Mouse (Mus musculus) kidney, postnatal 0 days (tissue): ENCODE data around the gene Cep68. TPM values are rescaled to one million over a fixed set of nuclear protein-coding genes. Genes with fewer than 3 reads are reported as not detected.

Source experiments
- ATAC-seq: fragments of 200-750 bp; cut with Nextera tagmentation; replicated peaks from 2 replicates; pipeline ENCODE4 v1.8.0; 2017; ENCODE audit warnings: low read depth, moderate number of reproducible peaks, moderate TSS enrichment, moderate library complexity; ENCODE audit not compliant: low FRiP score
- DNase-seq: peaks from one replicate; pipeline ENCODE4 v3.0.0-alpha.2; 2016; ENCODE audit warnings: low spot score
- H3K27ac ChIP-seq: fragments of 300-500 bp; sonication (generic); 2 replicates; pipeline ENCODE4 v1.5.1; 2014; ENCODE audit warnings: mild to moderate bottlenecking
- H3K27me3 ChIP-seq: fragments of 300-500 bp; sonication (generic); 2 replicates; pipeline ENCODE4 v1.6.1; 2014; ENCODE audit warnings: low read length, mixed read lengths; ENCODE audit not compliant: insufficient read depth
- H3K36me3 ChIP-seq: fragments of 300-500 bp; sonication (generic); 2 replicates; pipeline ENCODE4 v1.6.1; 2014; ENCODE audit warnings: low read length, mixed read lengths; ENCODE audit not compliant: insufficient read depth
- H3K4me1 ChIP-seq: fragments of 300-500 bp; sonication (generic); replicated peaks from 2 replicates; pipeline ENCODE4 v1.6.1; 2014; ENCODE audit warnings: antibody characterized with exemption, low read length, mixed read lengths; ENCODE audit not compliant: insufficient read depth
- H3K4me2 ChIP-seq: fragments of 300-500 bp; sonication (generic); 2 replicates; pipeline ENCODE4 v1.6.1; 2014; ENCODE audit warnings: mild to moderate bottlenecking, low read length, moderate library complexity, mixed read lengths
- H3K4me3 ChIP-seq: fragments of 300-500 bp; sonication (generic); replicated peaks from 2 replicates; pipeline ENCODE4 v1.5.1; 2014; ENCODE audit warnings: low read depth, low read length
- H3K9ac ChIP-seq: fragments of 300-500 bp; sonication (generic); 2 replicates; pipeline ENCODE4 v1.6.1; 2014; ENCODE audit warnings: low read depth, low read length
- H3K9me3 ChIP-seq: fragments of 300-500 bp; sonication (generic); replicated peaks from 2 replicates; pipeline ENCODE4 v1.6.1; 2016; ENCODE audit warnings: low read length, inconsistent platforms, mixed read lengths
- CTCF ChIP-seq: IDR thresholded peaks from 2 replicates; pipeline ENCODE4 v1.5.1; 2016; ENCODE audit warnings: antibody characterized with exemption, low read depth, mild to moderate bottlenecking, moderate library complexity
- WGBS: fragments of 180-500 bp; shearing (Covaris S2); extraction: QIAGEN DNeasy Blood & Tissue Kit; methylation state at CpG from one replicate; pipeline ENCODE4 v1.1.7; 2014; 5-methylcytosine and 5-hydroxymethylcytosine counted together
- polyA plus RNA-seq: library from polyadenylated mRNA; unstranded; fragments of >200 nt; fragmentation: Nextera tagmentation; extraction: Ambion mirVana; gene quantifications from 2 replicates; pipeline ENCODE4 v1.2.1, GENCODE M21; 2015

The Cep68 gene
- polyA plus RNA-seq, 1 experiment from 2014 or later: 22.5 TPM

GRCm38 (mm10) chr11:20202299-20203011, 46.8 kb downstream of the Cep68 start:
- Histone ChIP-seq H3K9me3 (no peaks in the 10 kb centered on the region), H3K27me3 (no peaks in the 10 kb centered on the region), H3K4me1 (peaks cover 31% of the 10 kb centered on the region), H3K4me2 (peak overlapping the region; percentile 67), H3K4me3 (peak overlapping the region; percentile 100), H3K9ac (peak overlapping the region; percentile 99), H3K36me3 (no peaks in the 10 kb centered on the region), H3K27ac (peak overlapping the region; percentile 100)
- ATAC-seq: no peak
- 24% methylated on average over 7 of the region's 7 CpGs for WGBS
- DNase-seq: peak; percentile 20
- no peak for TF ChIP-seq CTCF

DNA sequence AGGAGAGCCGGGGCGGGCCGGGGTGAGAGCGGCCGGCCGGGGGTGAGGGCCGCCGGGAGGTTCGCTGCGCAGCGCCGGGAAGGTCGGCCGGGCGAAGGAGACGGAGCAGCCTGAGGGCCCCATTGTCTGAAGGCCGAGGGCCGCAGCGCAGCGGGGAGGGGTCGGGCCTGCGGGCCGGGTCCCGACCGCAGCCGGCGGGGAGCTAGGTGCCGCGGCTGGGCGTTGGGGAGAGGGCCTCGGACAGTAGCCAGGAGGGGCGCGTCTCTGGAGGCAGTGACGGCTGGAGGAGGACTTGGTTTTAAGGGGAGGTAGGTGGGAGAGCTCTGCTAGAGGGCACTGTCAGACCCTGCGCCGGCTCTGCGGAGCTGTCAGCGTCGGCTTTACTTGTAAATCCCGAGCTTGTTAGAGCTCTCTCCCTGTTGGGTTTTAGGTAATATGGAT, 47.5 kb downstream of the Cep68 start:
- peak; percentile 14 for ATAC-seq
- Histone ChIP-seq H3K9me3 (no peaks in the 10 kb centered on the region), H3K27me3 (no peaks in the 10 kb centered on the region), H3K4me2 (peak overlapping the region; percentile 67), H3K36me3 (no peaks in the 10 kb centered on the region), H3K27ac (peak overlapping the region; percentile 100), H3K9ac (peak overlapping the region; percentile 99), H3K4me1 (peaks cover 27% of the 10 kb centered on the region), H3K4me3 (peak overlapping the region; percentile 100)
- DNase-seq: peak; percentile 83
- WGBS: 1% methylated on average over 40 of the region's 40 CpGs
- no peak; the same call in 1 of the 2 replicates for TF ChIP-seq CTCF

DNA sequence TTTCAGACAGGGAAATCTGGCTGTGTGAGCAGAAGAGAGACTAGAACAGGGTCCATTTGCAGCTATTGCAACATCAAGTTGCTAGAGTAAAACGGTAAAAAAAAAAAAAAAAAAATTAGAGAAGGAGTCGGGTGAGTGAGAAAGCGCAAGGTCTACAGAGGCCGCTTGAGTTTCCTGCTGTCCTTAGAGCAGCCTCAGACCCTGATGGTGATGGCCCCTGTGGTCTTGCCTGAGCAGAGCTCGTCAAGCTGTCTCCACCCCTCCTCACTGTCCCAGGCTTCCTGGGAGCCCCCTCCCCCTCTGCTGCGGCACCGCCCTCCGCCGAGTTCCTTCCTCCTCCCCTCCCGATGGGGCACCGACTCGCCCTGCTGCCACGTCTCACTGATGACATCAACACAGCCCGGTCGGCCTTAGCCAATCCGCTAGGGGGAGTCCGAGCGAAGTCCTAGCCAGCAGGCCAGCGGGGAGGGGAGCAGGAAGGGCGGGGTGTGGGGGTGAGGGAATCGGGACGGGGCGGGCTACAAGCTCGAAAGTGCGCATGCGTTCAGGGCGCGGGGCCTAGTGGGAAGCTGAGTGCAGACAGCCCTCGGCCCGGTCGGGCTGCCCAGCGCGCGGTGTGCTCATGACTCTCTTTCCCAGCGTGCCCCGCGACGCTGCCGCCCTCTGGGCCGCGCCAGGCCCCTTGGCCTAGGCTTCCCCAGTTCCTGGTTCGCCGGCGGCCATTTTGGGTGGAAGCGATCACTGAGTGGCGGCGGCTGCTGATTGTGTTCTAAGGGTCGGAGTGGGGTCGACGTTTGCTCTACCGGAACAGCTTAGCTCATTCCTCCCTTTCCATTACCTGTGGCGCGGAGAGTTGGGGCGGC, 48.3 kb downstream of the Cep68 start, which contains the start of gene Rab1a:
TSS of gene Rab1a (plus strand) at position 720 of the 863 bp plus-strand sequence.
- TF ChIP-seq CTCF: peak; percentile 89
- H3K4me2 ChIP-seq: peak within 1 kb of the TSS; percentile 67
- H3K9ac ChIP-seq: peak within 1 kb of the TSS; percentile 99
- no peaks in the 10 kb centered on the region for H3K9me3 ChIP-seq
- H3K4me3 ChIP-seq: peak within 1 kb of the TSS; percentile 100
- DNase-seq: peak; percentile 100
- ATAC-seq: peak; percentile 97
- H3K27ac ChIP-seq: peak within 1 kb of the TSS; percentile 100
- no peaks in the 10 kb centered on the region for H3K36me3 ChIP-seq
- WGBS: under 1% methylated on average over 49 of the region's 54 CpGs
- peaks cover 20% of the 10 kb centered on the region for H3K4me1 ChIP-seq
- no peaks in the 10 kb centered on the region for H3K27me3 ChIP-seq

- no peak overlapping the region for H3K4me3 ChIP-seq
- ATAC-seq: no peak
- H3K27ac ChIP-seq: no peak overlapping the region
- no peaks in the 10 kb centered on the region for H3K9me3 ChIP-seq
- H3K36me3 ChIP-seq: no peaks in the 10 kb centered on the region
- no peak for TF ChIP-seq CTCF
- 79% methylated on average over 4 of the region's 4 CpGs for WGBS
- H3K4me2 ChIP-seq: no peak overlapping the region
- no peaks in the 10 kb centered on the region for H3K4me1 ChIP-seq
- H3K27me3 ChIP-seq: no peaks in the 10 kb centered on the region
- peak; percentile 28 for DNase-seq
- no peak overlapping the region for H3K9ac ChIP-seq
Observed at GRCm38 (mm10) chr11:20193100-20193736, 56.0 kb downstream of the Cep68 start.

DNA sequence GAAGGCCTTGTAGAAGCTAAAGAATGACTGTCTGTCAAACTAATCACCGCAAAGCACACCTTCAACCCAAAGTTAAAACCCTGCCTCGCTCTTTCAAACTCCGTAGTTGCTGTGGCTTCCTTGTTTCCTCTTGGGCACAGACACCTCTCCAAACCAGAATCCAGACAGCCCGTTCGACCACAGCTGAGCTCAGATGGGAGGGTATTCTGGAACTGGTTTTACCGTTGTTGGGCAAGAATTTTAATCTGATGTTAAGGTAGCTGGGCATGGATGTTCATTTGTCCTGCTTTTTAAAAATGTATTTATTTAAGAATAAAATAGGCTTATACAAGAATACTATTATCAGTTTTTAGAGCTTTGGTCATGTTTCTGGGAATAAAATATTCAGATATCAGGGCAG, 62.0 kb downstream of the Cep68 start:
- H3K9me3 ChIP-seq: no peaks in the 10 kb centered on the region
- DNase-seq (no peak), ATAC-seq (no peak)
- 62% methylated on average over 6 of the region's 6 CpGs for WGBS
- H3K27ac ChIP-seq: no peak overlapping the region
- no peaks in the 10 kb centered on the region for H3K4me1 ChIP-seq
- H3K27me3 ChIP-seq: no peaks in the 10 kb centered on the region
- H3K9ac ChIP-seq: no peak overlapping the region
- no peak for TF ChIP-seq CTCF
- no peak overlapping the region for H3K4me3 ChIP-seq
- H3K4me2 ChIP-seq: no peak overlapping the region
- no peaks in the 10 kb centered on the region for H3K36me3 ChIP-seq

Other genes with a start within 250 kb of the Cep68 start
- 103 and 111 TPM in 2 replicates for gene Actr2, start 136.5 kb downstream of the Cep68 start, polyA plus RNA-seq
- gene Rab1a, start 48.0 kb downstream of the Cep68 start, polyA plus RNA-seq: 322 and 341 TPM in 2 replicates
- 4.8 and 5.3 TPM in 2 replicates for gene Slc1a4, start 83.3 kb upstream of the Cep68 start, polyA plus RNA-seq